Comparison of ENCODE assay signal across 20 mouse cellular contexts in genomic region chr5:38844312-38844711, GRCm38 (mm10). TPM values are rescaled to one million over a fixed set of nuclear protein-coding genes. Genes with fewer than 3 reads are reported as not detected.
"Had no signal": no experiment of that assay in that cellular context is flagged by ENCODE, and none has a peak within 500 bp of the region (broad histone marks: within the 10 kb centered on the region; RNA-seq: fewer than 3 reads in every experiment).

No protein-coding gene starts in this region.

- H3K9me3 ChIP-seq: limb, embryonic 13.5 days; midbrain, embryonic 10.5 days; neural tube, embryonic 15.5 days had no signal

- H3K36me3 ChIP-seq: limb, embryonic 13.5 days; midbrain, embryonic 10.5 days; neural tube, embryonic 15.5 days had no signal

- H3K4me3 ChIP-seq: layer of hippocampus, adult 2 months; limb, embryonic 13.5 days; midbrain, embryonic 10.5 days; myocyte; neural tube, embryonic 15.5 days had no signal

- DNase-seq: kidney, adult 18-20 months; kidney, postnatal 10 days; kidney, postnatal 4 days; left cerebral cortex, postnatal 4 days; lung, adult 18-20 months; lung, postnatal 14 days; midbrain, embryonic 14.5 days; right cerebral cortex, adult 18-20 months; right cerebral cortex, postnatal 25 days; thymus, postnatal 36 days had no signal

- H3K4me2 ChIP-seq: limb, embryonic 13.5 days; neural tube, embryonic 15.5 days had no signal

- H3K9ac ChIP-seq: limb, embryonic 13.5 days; liver, embryonic 14.5 days; neural tube, embryonic 15.5 days had no signal

- H3K4me1 ChIP-seq: neural tube, embryonic 15.5 days had no signal

- H3K27ac ChIP-seq: layer of hippocampus, adult 2 months; limb, embryonic 13.5 days; liver, embryonic 14.5 days; midbrain, embryonic 10.5 days; neural tube, embryonic 15.5 days had no signal

- H3K27me3 ChIP-seq: limb, embryonic 13.5 days; neural tube, embryonic 15.5 days had no signal

RNA-seq across cellular contexts. Expression of gene Clnk, which starts 32.3 kb away (rescaled TPM):
- total RNA-seq: layer of hippocampus, adult 2 months; left cerebral cortex, adult 18-20 months; left cerebral cortex, postnatal 4 days; liver, adult 2 months had no signal
- polyA plus RNA-seq: kidney, embryonic 14.5 days; limb, embryonic 13.5 days; liver, adult 2 months; myocyte; neural tube, embryonic 11.5 days had no signal
